Mouse (Mus musculus): Measurements from ENCODE around the gene Sema3b.

The Sema3b gene

DNA sequence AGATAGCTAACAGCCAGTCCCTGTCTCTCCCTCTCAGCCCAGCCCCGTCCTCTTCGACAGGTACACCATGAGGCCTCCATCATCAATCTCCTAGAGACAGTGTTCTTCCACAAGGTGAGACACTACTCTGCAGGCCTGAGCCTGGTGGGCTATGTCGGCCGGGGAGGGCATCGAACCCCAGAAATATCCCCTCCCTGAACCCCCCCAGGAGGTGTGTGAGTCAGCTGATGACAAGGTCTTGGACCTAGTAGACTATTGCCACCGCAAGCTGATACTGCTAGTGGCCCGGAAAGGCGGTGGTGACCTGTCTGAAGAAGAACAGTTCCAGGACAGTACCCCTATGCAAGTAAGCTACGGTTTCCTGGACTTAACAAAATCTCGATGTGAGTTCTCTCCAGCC is 60.2 kb downstream of the Sema3b start:
- no peak for DNase-seq (ENCODE audit: low spot score)

DNA sequence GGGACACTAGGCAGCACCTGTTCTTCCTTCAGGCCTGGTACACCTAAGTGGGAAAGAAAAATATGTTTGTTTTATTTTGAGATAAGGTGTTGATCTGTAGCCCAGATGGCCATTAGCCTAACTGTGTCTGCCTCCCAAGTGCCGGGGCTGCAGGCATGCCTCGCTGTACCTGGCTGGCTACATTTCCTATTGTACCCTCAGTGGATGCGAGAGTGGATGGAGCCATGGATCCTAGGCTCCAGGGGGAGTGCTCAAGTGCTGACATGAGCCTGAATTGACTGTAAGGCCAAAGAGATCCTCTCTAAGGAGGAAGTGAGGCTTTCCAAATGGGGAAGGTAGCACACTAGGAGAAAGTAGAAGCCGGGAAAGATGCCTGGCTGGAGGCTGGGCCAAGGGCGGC is 61.1 kb downstream of the Sema3b start:
- DNase-seq (ENCODE audit: low spot score) = no peak
